22 mouse cellular contexts compared by ENCODE assay signal in the genomic region with DNA sequence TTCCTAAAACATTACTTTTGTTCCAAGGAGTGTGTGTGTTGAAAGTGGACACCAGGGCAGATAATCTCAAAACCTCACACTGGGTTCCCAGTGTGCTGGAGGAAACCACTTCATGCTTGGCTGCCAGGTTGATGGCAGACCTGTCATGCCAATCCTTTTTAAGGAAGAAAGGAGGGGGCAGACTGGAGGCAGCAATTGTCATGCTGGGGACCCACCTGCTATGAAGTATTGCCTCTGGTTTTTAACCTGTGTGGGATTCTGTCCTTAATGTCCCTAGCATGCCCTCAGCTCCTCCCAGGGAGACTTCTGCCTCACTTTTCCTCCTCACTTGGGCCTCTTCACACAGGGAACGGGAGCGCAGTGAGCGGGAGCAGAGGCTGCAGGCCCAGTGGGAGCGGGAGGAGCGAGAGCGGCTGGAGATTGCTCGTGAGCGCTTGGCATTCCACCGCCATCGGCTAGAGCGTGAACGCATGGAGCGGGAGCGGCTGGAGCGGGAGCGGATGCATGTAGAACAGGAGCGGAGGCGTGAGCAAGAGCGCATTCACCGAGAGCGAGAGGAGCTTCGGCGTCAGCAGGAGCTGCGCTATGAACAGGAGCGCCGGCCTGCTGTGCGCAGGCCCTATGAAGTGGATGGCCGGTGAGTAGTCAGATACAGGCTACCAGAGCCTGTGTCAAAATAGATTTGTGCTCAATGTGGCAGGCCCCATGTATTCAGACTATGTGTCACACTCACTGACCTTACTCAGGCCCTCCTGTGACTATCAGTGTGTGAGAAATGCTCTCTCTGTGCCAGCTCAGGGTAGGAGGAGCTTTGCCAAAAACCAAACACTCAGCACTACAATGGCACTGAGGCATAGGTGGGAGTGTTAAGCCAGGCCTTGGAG. TPM values are rescaled to one million over a fixed set of nuclear protein-coding genes. Genes with fewer than 3 reads are reported as not detected.
DNase-seq lines count a peak whose midpoint lies in the region; TF ChIP-seq lines count a peak whose summit lies in the region.
"Had no signal": no experiment of that assay in that cellular context is flagged by ENCODE, and none has a peak within 500 bp of the region (broad histone marks: within the 10 kb centered on the region; RNA-seq: fewer than 3 reads in every experiment).

No protein-coding gene starts in this region.

- intact Hi-C loops in heart, postnatal 10 days (cut with DNase I) = loop anchor here (2.0 kb wide), 1 partner anchor 13 kb away; no protein-coding TSS in a partner anchor

- H3K36me3 ChIP-seq in E14TG2a.4 (ENCODE audit: insufficient read depth, low read length) (peaks cover 93% of the 10 kb centered on the region), MEL (ENCODE audit: control insufficient read depth in 1 of 2, insufficient read depth in 2 of 2, low read length in 2 of 2) (peaks cover 3 to 21% of the 10 kb centered on the region in 2 experiments)

- DNase-seq in cerebellum, adult 2 months = peak; percentile 65 to 70
- no peak for DNase-seq in cerebellum, postnatal 4 days (ENCODE audit: low spot score in 2 of 2)
- no peak for DNase-seq in MEL (ENCODE audit: low read depth, low spot score)
- peak; percentile 57 for DNase-seq in cerebellum, postnatal 10 days
- DNase-seq in spleen, postnatal 14 days (ENCODE audit: low spot score in 2 of 2) = no peak
- DNase-seq in heart, postnatal 10 days = no peak
- DNase-seq in natural killer cell, adult 2 months (ENCODE audit: low spot score in 2 of 2) = no peak
- DNase-seq: B cell, adult 2 months; forebrain, postnatal 0 days; heart, postnatal 36 days; kidney, postnatal 4 days; layer of hippocampus, adult 9-11 months; lung, adult 18-20 months; right cerebral cortex, postnatal 25 days; thymus, postnatal 14 days had no signal

- no peak overlapping the region for H3K9ac ChIP-seq in MEL (ENCODE audit: control insufficient read depth, low read depth, low read length, poor library complexity, severe bottlenecking)
- H3K9ac ChIP-seq: forebrain, postnatal 0 days; heart, embryonic 13.5 days; hindbrain, embryonic 15.5 days; kidney, embryonic 15.5 days had no signal

- H3K27me3 ChIP-seq in cerebellum, adult 2 months (ENCODE audit: control insufficient read depth, insufficient read depth, low read length) = no peaks in the 10 kb centered on the region
- H3K27me3 ChIP-seq in E14TG2a.4 (ENCODE audit: insufficient read depth, low read length) (no peaks in the 10 kb centered on the region), MEL (ENCODE audit: control insufficient read depth in 1 of 2, insufficient read depth in 2 of 2, low read length in 2 of 2) (no peaks in the 10 kb centered on the region)
- H3K27me3 ChIP-seq: heart, embryonic 13.5 days; hindbrain, embryonic 15.5 days; kidney, embryonic 15.5 days; megakaryocyte, embryonic 14.5 days; Patski had no signal

- peaks cover 7% of the 10 kb centered on the region for H3K79me2 ChIP-seq in MEL (ENCODE audit: control insufficient read depth, insufficient read depth, low read length, poor library complexity)

- H3K4me1 ChIP-seq in cerebellum, adult 2 months (ENCODE audit: control insufficient read depth, insufficient read depth, low read length) = peaks cover 24% of the 10 kb centered on the region
- H3K4me1 ChIP-seq in E14TG2a.4 (replicated peaks; ENCODE audit: low read depth, low read length) = peaks cover 70% of the 10 kb centered on the region
- H3K4me1 ChIP-seq in MEL (ENCODE audit: control insufficient read depth in 1 of 2, insufficient read depth in 2 of 2, low read length in 2 of 2) = no peaks in the 10 kb centered on the region; a peak in 1 of 4 replicates

- H3K9me3 ChIP-seq in E14TG2a.4 (ENCODE audit: low read length) (no peaks in the 10 kb centered on the region), MEL (replicated peaks; ENCODE audit: insufficient read depth, low read length) (no peaks in the 10 kb centered on the region)
- H3K9me3 ChIP-seq: heart, embryonic 13.5 days; hindbrain, embryonic 15.5 days; kidney, embryonic 15.5 days; megakaryocyte, embryonic 14.5 days had no signal

- TF ChIP-seq EP300 in MEL (IDR thresholded peaks at IDR 0.05; ENCODE audit: low read depth in 1 of 2, low read length in 2 of 2) = no peak

- TF ChIP-seq CTCF in cerebellum, adult 2 months (IDR thresholded peaks at IDR 0.05; ENCODE audit: borderline replicate concordance, insufficient read depth, low read depth, low read length) = no peak
- TF ChIP-seq CTCF in E14TG2a.4 (conservative IDR thresholded peaks at IDR 0.05; ENCODE audit: low read length) = no peak
- TF ChIP-seq CTCF in MEL (IDR thresholded peaks at IDR 0.05 in 2 of 3, conservative IDR thresholded peaks at IDR 0.05 in 1 of 3; ENCODE audit: control insufficient read depth in 1 of 3, insufficient read depth in 1 of 3, low read depth in 2 of 3, low read length in 3 of 3, poor library complexity in 1 of 3, severe bottlenecking in 1 of 3) = no peak

- H3K27ac ChIP-seq in cerebellum, adult 2 months (ENCODE audit: insufficient read depth, low read length) = peak overlapping the region; percentile 30
- no peak overlapping the region for H3K27ac ChIP-seq in MEL (ENCODE audit: control insufficient read depth, low read depth, low read length)
- H3K27ac ChIP-seq: heart, embryonic 13.5 days; hindbrain, embryonic 15.5 days; kidney, embryonic 15.5 days had no signal

- no peak overlapping the region for H3K4me3 ChIP-seq in cerebellum, adult 2 months (replicated peaks; ENCODE audit: insufficient read depth, low read depth, low read length)
- H3K4me3 ChIP-seq in E14TG2a.4 (replicated peaks; ENCODE audit: low read length) (peak overlapping the region; percentile 58), MEL (ENCODE audit: control insufficient read depth in 1 of 2, insufficient read depth in 1 of 2, low read depth in 2 of 2, low read length in 2 of 2) (no peak overlapping the region)
- H3K4me3 ChIP-seq: erythroblast, embryonic 14.5 days; heart, embryonic 13.5 days; hindbrain, embryonic 15.5 days; kidney, embryonic 15.5 days; megakaryocyte, embryonic 14.5 days had no signal

- WGBS in cerebellum, adult 2 months = 53% methylated on average over 28 of the region's 28 CpGs

- TF ChIP-seq POLR2A in cerebellum, adult 2 months (IDR thresholded peaks at IDR 0.05; ENCODE audit: borderline replicate concordance, insufficient read depth, low read length) = no peak
- TF ChIP-seq POLR2A in MEL (IDR thresholded peaks at IDR 0.05; ENCODE audit: control insufficient read depth in 1 of 2, insufficient read depth in 1 of 2, low read depth in 1 of 2, low read length in 2 of 2, poor library complexity in 1 of 2) = 0 out of 4 replicates have a peak, but pooled peaks of 1 of the 2 experiments have one; percentile 23

- TF ChIP-seq RAD21 in MEL (IDR thresholded peaks at IDR 0.05; ENCODE audit: low read depth, low read length) = no peak

TF ChIP-seq in MEL, 35 proteins besides CTCF, POLR2A, EP300 and RAD21:
- TF ChIP-seq CHD1 (IDR thresholded peaks at IDR 0.05; ENCODE audit: low read depth, low read length) = no peak
- no peak for TF ChIP-seq MEF2A (IDR thresholded peaks at IDR 0.05; ENCODE audit: extremely low read depth, insufficient replicate concordance, low read depth, low read length, poor library complexity, severe bottlenecking)
- TF ChIP-seq POLR2AphosphoS2 (IDR thresholded peaks at IDR 0.05; ENCODE audit: low read length) = 0 out of 2 replicates have a peak, but pooled peaks have one; percentile 1

RNA-seq across cellular contexts. Expression of a gene that starts 6.1 kb away (rescaled TPM):
- polyA plus RNA-seq in cerebellum, adult 2 months (2012; rRNA removed) = 154 and 169 TPM in 2 replicates
- 281 and 334 TPM in 2 replicates for total RNA-seq in MEL (2012; rRNA removed)
- 100 to 1,000 TPM in 1 of 2 experiments, not detected in 1; 274 TPM for polyA plus RNA-seq in MEL (2012; ENCODE audit: insufficient read depth in 1 of 2, insufficient read length in 2 of 2, low read depth in 1 of 2, low replicate concordance in 2 of 2, missing spikeins in 1 of 2)
- total RNA-seq in heart, postnatal 10 days (2021) = 100 to 1,000 TPM; 338 to 370 TPM

RNA-seq across cellular contexts. Expression of a gene that starts 9.8 kb away (rescaled TPM):
- 1,004 and 1,008 TPM in 2 replicates for polyA plus RNA-seq in cerebellum, adult 2 months (2012; rRNA removed)
- 3,804 and 3,914 TPM in 2 replicates for total RNA-seq in MEL (2012; rRNA removed)
- 1,000 to 10,000 TPM in 1 of 2 experiments, not detected in 1; 2,385 TPM for polyA plus RNA-seq in MEL (2012; ENCODE audit: insufficient read depth in 1 of 2, insufficient read length in 2 of 2, low read depth in 1 of 2, low replicate concordance in 2 of 2, missing spikeins in 1 of 2)
- 100 to 1,000 TPM; 862 to 893 TPM for total RNA-seq in heart, postnatal 10 days (2021)

RNA-seq across cellular contexts. Expression of a gene that starts 18.8 kb away (rescaled TPM):
- polyA plus RNA-seq in cerebellum, adult 2 months (2012; rRNA removed) = 139 and 141 TPM in 2 replicates
- 87.3 and 103 TPM in 2 replicates for total RNA-seq in MEL (2012; rRNA removed)
- 100 to 1,000 TPM in 1 of 2 experiments, not detected in 1; 203 TPM for polyA plus RNA-seq in MEL (2012; ENCODE audit: insufficient read depth in 1 of 2, insufficient read length in 2 of 2, low read depth in 1 of 2, low replicate concordance in 2 of 2, missing spikeins in 1 of 2)
- 10 to 100 TPM; 96.8 to 97.6 TPM for total RNA-seq in heart, postnatal 10 days (2021)

RNA-seq across cellular contexts. Expression of a gene that starts 19.0 kb away (rescaled TPM):
- 137 and 143 TPM in 2 replicates for polyA plus RNA-seq in cerebellum, adult 2 months (2012; rRNA removed)
- total RNA-seq in MEL (2012; rRNA removed) = 61.6 and 66.5 TPM in 2 replicates
- polyA plus RNA-seq in MEL (2012; ENCODE audit: insufficient read depth in 1 of 2, insufficient read length in 2 of 2, low read depth in 1 of 2, low replicate concordance in 2 of 2, missing spikeins in 1 of 2) = 100 to 1,000 TPM; 217 to 741 TPM
- total RNA-seq in heart, postnatal 10 days (2021) = 10 to 100 TPM; 55.7 to 56.8 TPM

RNA-seq across cellular contexts. Expression of a gene that starts 23.3 kb away (rescaled TPM):
- polyA plus RNA-seq in cerebellum, adult 2 months (2012; rRNA removed) = 86.0 and 88.7 TPM in 2 replicates
- 162 and 203 TPM in 2 replicates for total RNA-seq in MEL (2012; rRNA removed)
- 100 to 1,000 TPM; 197 to 296 TPM for polyA plus RNA-seq in MEL (2012; ENCODE audit: insufficient read depth in 1 of 2, insufficient read length in 2 of 2, low read depth in 1 of 2, low replicate concordance in 2 of 2, missing spikeins in 1 of 2)
- 10 to 100 TPM; 93.9 to 99.2 TPM for total RNA-seq in heart, postnatal 10 days (2021)

Comparison
In these comparisons a context has a peak if more than half of its experiments do, and no peak if none do; other contexts are left out.
1. DNase-seq: peak in cerebellum, adult 2 months (2 of 2) and cerebellum, postnatal 10 days (2 of 2); none in cerebellum, postnatal 4 days (0 of 2), MEL (single experiment), spleen, postnatal 14 days (0 of 2), heart, postnatal 10 days (0 of 2) and natural killer cell, adult 2 months (0 of 2).